Mouse (Mus musculus): ENCODE results near the gene Lhfp. TPM values are rescaled to one million over a fixed set of nuclear protein-coding genes. Genes with fewer than 3 reads are reported as not detected.

Lhfp gene
- polyA plus RNA-seq, 1 experiment from 2014 or later = 57.0 TPM

DNA sequence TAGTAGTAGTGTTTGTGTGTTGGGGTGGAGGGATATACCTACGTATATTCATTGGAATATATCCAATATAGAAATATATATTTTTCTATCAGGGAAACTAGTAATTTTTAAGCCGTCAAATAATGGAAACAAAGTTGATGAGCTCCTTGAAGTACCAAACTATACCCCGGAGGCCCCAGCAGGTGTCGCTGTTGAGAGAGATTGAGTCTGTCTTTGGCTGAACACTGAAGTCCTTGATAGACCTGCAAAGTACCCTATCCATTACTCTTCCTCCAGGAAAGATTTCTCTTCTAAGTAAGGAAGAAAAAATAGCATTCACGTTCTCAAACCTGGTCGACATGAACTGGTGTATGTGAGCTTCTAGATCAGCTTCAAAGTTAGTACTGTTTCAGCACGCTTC lies 12.3 kb upstream of the Lhfp start:
- DNase-seq (ENCODE audit: low spot score) = peak; percentile 67
- H3K4me1 ChIP-seq (replicated peaks) = 0 out of 2 replicates have a peak, but pooled peaks cover 6% of the 10 kb centered on the region
- WGBS = 27% methylated on average over 7 of the region's 7 CpGs
- peaks cover 5% of the 10 kb centered on the region for H3K27me3 ChIP-seq (ENCODE audit: insufficient read depth, poor library complexity, severe bottlenecking)
- no peak overlapping the region for H3K27ac ChIP-seq
- no peaks in the 10 kb centered on the region for H3K9me3 ChIP-seq
- H3K4me3 ChIP-seq = no peak overlapping the region
- H3K36me3 ChIP-seq = no peaks in the 10 kb centered on the region

DNA sequence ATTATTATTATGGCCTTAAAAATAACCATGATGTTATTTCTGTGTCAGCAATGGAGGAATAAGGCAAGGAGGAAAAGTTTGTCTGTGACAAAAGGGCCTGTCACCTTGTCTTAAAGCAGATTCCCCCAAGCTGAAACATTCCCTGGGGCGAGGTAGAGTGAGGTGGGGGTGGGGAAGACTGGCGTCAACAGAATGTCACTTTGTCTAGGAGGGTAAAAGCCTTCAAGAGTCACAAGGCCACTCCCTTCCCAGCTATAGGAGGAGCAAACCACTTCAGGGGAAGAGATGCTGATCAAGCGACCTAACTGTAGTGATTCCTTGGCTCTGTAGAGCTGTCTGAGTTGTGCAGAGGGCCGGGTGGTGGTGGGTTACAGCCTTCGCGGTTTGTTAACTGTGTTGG lies 9.7 kb upstream of the Lhfp start:
- Histone ChIP-seq H3K4me3 (no peak overlapping the region), H3K27me3 (ENCODE audit: insufficient read depth, poor library complexity, severe bottlenecking) (peaks cover 5% of the 10 kb centered on the region), H3K27ac (no peak overlapping the region), H3K4me1 (replicated peaks) (0 out of 2 replicates have a peak, but pooled peaks cover 6% of the 10 kb centered on the region), H3K36me3 (no peaks in the 10 kb centered on the region), H3K9me3 (no peaks in the 10 kb centered on the region)
- WGBS = 44% methylated on average over 6 of the region's 6 CpGs
- DNase-seq (ENCODE audit: low spot score) = no peak

DNA sequence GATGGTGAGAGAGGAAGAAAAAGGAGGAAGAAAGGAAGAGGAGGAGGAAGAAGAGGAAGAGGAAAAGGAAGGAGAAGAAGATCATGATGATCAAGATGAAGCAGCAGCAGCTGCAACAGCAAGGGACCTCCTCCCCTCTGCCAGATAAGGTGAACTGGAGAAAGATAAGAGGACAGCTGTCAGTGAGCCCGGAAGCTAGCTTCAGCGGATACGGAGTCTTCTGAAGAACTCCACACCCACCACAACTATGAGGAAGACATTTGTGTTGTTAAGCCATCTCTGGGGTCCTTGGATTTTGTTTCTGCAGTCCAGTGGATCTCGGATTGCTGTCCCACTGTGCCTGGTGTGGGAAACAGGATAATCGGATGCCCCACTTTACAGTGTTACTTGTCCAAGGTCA lies 8.9 kb upstream of the Lhfp start:
- no peak for DNase-seq (ENCODE audit: low spot score)
- peaks cover 5% of the 10 kb centered on the region for H3K27me3 ChIP-seq (ENCODE audit: insufficient read depth, poor library complexity, severe bottlenecking)
- H3K4me1 ChIP-seq (replicated peaks) = 0 out of 2 replicates have a peak, but pooled peaks cover 6% of the 10 kb centered on the region
- no peaks in the 10 kb centered on the region for H3K9me3 ChIP-seq
- H3K27ac ChIP-seq = no peak overlapping the region
- no peak overlapping the region for H3K4me3 ChIP-seq
- no peaks in the 10 kb centered on the region for H3K36me3 ChIP-seq
- WGBS = 71% methylated on average over 5 of the region's 5 CpGs

DNA sequence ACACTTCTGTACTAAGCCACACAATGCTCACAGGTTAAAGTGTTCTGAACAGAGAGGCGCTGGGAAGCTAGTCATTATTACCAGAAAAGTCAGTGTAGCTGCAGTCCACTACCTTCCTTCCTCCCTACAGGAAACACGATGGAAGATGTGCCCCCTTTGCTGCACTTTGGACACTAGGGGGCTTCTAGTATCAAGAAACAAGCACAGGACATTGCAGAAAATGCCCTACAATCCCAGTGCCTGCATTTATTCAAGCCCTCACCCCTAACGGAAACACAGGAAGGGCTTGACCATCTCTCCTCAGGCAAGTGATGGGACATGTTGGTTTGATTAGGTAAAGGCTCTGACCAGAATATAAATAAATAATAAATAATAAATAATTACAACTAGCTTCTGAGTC lies 7.9 kb upstream of the Lhfp start:
- no peaks in the 10 kb centered on the region for H3K36me3 ChIP-seq
- no peaks in the 10 kb centered on the region for H3K9me3 ChIP-seq
- 19% methylated on average over 3 of the region's 3 CpGs for WGBS
- DNase-seq (ENCODE audit: low spot score) = peak; percentile 41
- H3K27ac ChIP-seq = no peak overlapping the region
- H3K4me3 ChIP-seq = no peak overlapping the region
- peaks cover 8% of the 10 kb centered on the region for H3K27me3 ChIP-seq (ENCODE audit: insufficient read depth, poor library complexity, severe bottlenecking)
- H3K4me1 ChIP-seq (replicated peaks) = 0 out of 2 replicates have a peak, but pooled peaks cover 6% of the 10 kb centered on the region

DNA sequence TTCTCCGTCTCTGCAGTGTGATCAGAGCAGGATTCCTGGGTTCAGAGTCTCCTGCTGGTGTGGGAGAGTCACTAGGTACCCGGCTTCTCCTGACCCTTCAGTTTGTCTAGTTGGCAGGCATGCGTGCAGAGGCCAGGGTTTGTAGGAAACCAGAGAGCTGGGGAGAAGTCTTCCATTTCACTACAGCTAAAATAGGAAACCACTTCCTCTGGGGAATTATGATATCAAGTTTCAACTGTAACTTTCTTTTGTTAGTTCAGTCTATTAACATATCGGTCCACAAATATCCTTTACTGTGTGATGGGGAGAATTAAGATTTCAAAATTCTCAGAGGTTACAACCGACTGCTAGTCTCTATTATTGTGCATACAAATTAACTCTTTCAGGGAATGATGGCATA lies 5.3 kb upstream of the Lhfp start:
- no peak for DNase-seq (ENCODE audit: low spot score)
- Histone ChIP-seq H3K36me3 (no peaks in the 10 kb centered on the region), H3K27me3 (ENCODE audit: insufficient read depth, poor library complexity, severe bottlenecking) (peaks cover 25% of the 10 kb centered on the region), H3K4me1 (replicated peaks) (peaks cover 13% of the 10 kb centered on the region), H3K9me3 (no peaks in the 10 kb centered on the region), H3K27ac (no peak overlapping the region), H3K4me3 (no peak overlapping the region)
- WGBS = 80% methylated on average over 5 of the region's 5 CpGs

DNA sequence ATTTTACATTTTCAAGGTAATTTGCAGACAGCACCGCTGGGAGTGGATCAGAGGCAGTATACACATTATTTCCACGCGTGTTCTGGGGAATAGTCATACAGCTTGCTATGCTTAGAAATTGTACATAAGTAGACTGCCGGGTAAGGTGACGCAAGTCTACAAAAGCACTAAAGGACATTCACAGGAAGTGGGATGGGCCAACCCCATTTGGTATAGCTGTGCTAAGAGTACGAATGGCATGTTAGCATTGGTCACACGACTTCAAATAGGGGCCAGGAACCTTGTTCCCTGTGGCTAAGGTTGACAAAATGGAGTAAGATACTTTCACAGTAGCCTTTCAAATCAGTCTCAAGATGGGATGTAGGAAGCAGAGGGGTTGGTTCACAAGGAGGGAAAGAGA lies 4.4 kb upstream of the Lhfp start:
- Histone ChIP-seq H3K9me3 (no peaks in the 10 kb centered on the region), H3K4me3 (no peak overlapping the region), H3K4me1 (replicated peaks) (peaks cover 16% of the 10 kb centered on the region), H3K36me3 (no peaks in the 10 kb centered on the region), H3K27me3 (ENCODE audit: insufficient read depth, poor library complexity, severe bottlenecking) (peaks cover 25% of the 10 kb centered on the region), H3K27ac (no peak overlapping the region)
- WGBS = 88% methylated on average over 7 of the region's 7 CpGs
- no peak for DNase-seq (ENCODE audit: low spot score)

DNA sequence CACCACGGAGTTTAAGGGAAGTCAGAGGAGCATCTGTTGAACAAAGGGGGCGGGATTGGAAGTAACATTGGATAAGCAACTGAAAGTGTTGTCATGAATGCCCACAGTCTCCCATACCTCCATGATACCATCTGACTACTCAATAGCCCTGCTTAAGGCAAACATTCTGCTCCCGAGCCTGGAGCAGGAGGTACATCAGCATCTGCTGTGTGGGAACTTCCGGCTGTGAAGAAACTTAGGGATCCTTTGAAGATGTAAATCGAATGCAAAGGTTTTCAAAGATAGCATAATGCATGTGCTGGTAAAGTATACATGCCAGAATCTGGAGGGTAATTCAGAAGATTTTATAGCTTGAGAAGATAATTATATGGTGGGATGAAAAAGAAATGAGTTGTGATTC lies 2.4 kb upstream of the Lhfp start:
- Histone ChIP-seq H3K36me3 (no peaks in the 10 kb centered on the region), H3K4me3 (no peak overlapping the region), H3K27ac (no peak overlapping the region), H3K9me3 (no peaks in the 10 kb centered on the region), H3K27me3 (ENCODE audit: insufficient read depth, poor library complexity, severe bottlenecking) (peaks cover 33% of the 10 kb centered on the region), H3K4me1 (replicated peaks) (peaks cover 31% of the 10 kb centered on the region)
- WGBS = 66% methylated on average over 5 of the region's 5 CpGs
- DNase-seq (ENCODE audit: low spot score) = no peak

DNA sequence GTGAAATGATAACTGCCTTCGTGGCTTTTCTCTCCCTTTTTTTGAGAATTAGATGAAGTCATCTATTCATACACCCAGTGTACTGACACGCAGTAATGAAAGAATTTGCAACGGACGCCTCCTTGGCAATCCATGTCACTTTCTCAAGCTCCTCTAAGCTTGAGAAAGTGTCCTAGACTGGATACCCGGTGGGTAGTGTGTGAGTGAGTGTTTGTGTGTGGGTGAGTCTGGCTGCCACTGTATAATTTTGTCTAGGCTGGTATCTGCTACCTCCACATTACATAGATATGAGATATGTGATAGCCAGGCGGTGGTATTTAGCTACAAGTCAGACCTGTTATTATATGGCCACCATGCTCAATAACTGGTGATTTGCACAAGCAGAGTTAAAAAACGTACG lies 1.6 kb upstream of the Lhfp start:
- Histone ChIP-seq H3K4me3 (no peak overlapping the region), H3K9me3 (no peaks in the 10 kb centered on the region), H3K4me1 (replicated peaks) (peaks cover 39% of the 10 kb centered on the region), H3K36me3 (no peaks in the 10 kb centered on the region), H3K27me3 (ENCODE audit: insufficient read depth, poor library complexity, severe bottlenecking) (peaks cover 33% of the 10 kb centered on the region), H3K27ac (no peak overlapping the region)
- no peak for DNase-seq (ENCODE audit: low spot score)
- WGBS = 82% methylated on average over 8 of the region's 8 CpGs

DNA sequence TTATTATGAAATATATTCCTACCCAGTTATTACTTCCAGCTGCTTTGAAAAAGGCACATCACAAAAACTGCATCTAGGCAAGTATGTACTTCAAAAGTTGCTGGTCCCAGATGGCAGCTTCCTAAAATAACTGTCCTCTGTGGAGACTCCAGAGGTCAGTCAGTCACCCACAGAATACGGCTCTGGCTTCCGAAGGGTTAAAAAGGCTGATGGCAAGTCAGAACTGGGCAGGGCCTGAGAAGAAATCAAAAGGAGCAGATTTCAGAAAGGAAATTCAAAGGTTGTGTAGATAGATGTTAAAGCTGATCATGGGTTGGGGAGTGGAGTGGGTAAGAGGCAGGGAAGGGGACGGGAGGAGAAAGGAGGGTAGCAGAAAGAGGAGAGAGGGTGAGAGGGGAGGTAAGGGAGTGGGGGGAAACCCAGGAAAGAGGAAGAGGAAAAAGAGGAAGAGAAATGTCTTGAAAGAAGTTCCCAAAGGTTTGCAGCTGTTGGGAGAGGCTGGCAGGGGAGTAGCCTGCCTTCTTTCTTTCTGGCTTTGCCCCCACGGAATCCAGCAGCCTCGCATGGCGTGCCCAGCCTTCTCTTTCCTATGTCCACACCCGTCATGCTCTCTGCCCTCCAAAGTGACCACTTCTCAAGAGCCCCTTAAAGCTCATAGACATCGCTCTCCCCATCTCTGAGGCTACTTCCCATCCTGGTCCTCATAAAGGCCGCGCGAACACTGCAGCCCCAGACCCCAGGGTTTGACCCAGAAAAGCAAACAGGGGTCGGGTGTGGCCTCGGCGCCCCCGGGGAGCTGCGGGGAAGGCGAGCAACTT lies 526 bp upstream of the Lhfp start:
- no peaks in the 10 kb centered on the region for H3K9me3 ChIP-seq
- H3K27ac ChIP-seq = peak overlapping the region; percentile 91
- H3K4me1 ChIP-seq (replicated peaks) = peaks cover 43% of the 10 kb centered on the region
- H3K4me3 ChIP-seq = peak overlapping the region; percentile 83
- H3K27me3 ChIP-seq (ENCODE audit: insufficient read depth, poor library complexity, severe bottlenecking) = peaks cover 33% of the 10 kb centered on the region
- whole genome bisulfite sequencing = 5% methylated on average over 17 of the region's 17 CpGs
- no peak for DNase-seq (ENCODE audit: low spot score)
- H3K36me3 ChIP-seq = 0 out of 2 replicates have a peak, but pooled peaks cover 3% of the 10 kb centered on the region

DNA sequence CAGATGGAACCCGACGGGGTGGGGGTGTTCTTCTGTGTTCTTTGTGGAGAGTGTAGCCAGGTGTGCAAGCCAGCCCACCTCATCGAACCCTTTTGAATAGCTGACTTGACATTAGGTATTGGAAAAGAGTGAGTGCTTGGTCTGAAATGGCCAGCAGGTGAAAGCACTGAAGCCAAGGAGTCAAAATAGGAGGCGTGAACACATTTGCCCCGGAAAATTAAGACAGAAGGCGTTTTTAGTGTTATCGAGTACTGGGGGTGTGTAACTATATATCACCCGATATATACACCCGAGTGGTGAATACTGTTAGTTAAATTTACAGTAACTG lies 876 bp downstream of the Lhfp start:
- H3K36me3 ChIP-seq = 0 out of 2 replicates have a peak, but pooled peaks cover 6% of the 10 kb centered on the region
- H3K27me3 ChIP-seq (ENCODE audit: insufficient read depth, poor library complexity, severe bottlenecking) = peaks cover 33% of the 10 kb centered on the region
- WGBS = 28% methylated on average over 9 of the region's 9 CpGs
- DNase-seq (ENCODE audit: low spot score) = no peak
- peak overlapping the region; percentile 83 for H3K4me3 ChIP-seq
- peak overlapping the region; percentile 91 for H3K27ac ChIP-seq
- peaks cover 43% of the 10 kb centered on the region for H3K4me1 ChIP-seq (replicated peaks)
- no peaks in the 10 kb centered on the region for H3K9me3 ChIP-seq

DNA sequence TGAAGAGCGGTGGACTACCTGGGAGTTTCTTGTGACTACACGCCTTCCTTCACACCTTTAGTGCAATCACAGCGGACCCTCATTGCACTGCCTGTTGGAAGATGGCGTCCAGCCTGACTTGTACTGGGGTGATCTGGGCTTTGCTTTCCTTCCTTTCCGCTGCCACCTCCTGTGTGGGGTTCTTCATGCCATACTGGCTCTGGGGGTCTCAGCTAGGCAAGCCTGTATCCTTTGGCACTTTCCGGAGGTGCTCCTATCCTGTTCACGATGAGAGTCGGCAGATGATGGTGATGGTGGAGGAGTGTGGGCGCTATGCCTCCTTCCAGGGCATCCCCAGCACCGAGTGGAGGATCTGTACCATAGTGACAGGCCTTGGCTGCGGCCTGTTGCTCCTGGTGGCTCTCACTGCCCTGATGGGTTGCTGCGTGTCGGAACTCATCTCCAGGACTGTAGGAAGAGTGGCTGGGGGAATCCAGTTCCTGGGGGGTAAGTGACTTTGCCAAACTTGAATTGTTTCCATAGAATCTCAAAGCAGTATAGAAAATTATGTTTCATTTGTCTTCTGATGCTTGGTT lies 2.0 kb downstream of the Lhfp start:
- Histone ChIP-seq H3K4me1 (replicated peaks) (peaks cover 43% of the 10 kb centered on the region), H3K4me3 (peak overlapping the region; percentile 83)

DNA sequence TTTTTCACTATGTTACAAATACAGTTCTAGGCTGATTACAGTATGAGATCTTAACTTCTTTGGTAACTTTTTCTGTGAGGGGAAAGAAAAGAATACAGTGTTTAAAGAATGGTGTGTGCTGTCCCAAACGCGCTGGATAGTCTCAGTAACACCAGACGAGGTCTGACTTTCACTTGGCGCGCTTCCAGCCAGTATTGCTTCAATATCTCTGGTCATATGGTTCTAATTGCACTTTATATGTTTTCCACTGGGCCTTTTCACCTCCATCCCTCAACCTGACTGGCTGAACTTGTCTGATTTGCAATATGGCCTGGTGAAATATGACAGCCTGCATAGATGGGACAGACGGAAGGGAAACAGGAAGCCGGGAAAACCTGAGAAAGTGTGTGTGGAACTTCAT lies 2.9 kb downstream of the Lhfp start:
- H3K9me3 ChIP-seq = no peaks in the 10 kb centered on the region
- H3K27me3 ChIP-seq (ENCODE audit: insufficient read depth, poor library complexity, severe bottlenecking) = peaks cover 23% of the 10 kb centered on the region
- H3K4me3 ChIP-seq = peak overlapping the region; percentile 14
- H3K4me1 ChIP-seq (replicated peaks) = peaks cover 43% of the 10 kb centered on the region
- H3K36me3 ChIP-seq = 0 out of 2 replicates have a peak, but pooled peaks cover 6% of the 10 kb centered on the region
- H3K27ac ChIP-seq = no peak overlapping the region
- no peak for DNase-seq (ENCODE audit: low spot score)
- 72% methylated on average over 7 of the region's 7 CpGs for WGBS

More for the DNA sequence above, 2.0 kb downstream of the Lhfp start:
- H3K27me3 ChIP-seq (ENCODE audit: insufficient read depth, poor library complexity, severe bottlenecking) = peaks cover 32% of the 10 kb centered on the region
- 91% methylated on average over 13 of the region's 13 CpGs for WGBS
- H3K9me3 ChIP-seq = no peaks in the 10 kb centered on the region
- 0 out of 2 replicates have a peak, but pooled peaks cover 6% of the 10 kb centered on the region for H3K36me3 ChIP-seq
- H3K27ac ChIP-seq = no peak overlapping the region
- no peak for DNase-seq (ENCODE audit: low spot score)

DNA sequence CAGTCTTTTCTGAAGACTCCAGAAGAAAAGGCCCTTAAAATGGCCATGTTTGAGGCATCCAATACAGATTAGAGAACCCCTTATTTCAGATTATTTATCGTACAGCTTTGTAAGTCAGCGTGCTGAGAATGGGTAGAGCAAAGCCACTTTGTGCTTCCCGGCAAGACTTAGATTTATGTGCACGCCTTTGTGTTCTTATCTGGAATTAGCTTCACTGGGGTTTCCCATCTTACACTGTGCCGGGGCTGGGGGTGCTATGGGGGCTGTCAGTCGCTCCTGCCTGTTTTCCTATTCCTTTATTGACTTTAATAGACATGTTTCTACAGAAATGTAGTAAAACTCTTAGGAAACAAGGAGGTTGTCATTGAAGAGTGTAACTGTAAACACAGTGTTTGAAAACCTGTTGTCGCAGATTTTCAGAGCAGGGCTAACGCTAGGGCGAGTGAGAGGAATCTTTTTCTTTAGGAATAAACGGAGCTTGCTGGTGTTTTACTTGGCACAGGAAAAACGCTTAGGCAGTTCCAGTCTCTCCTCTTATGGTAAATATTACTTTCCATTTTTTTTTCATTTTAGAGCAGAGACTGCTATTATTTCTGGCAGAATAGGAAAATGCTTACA lies 3.5 kb downstream of the Lhfp start:
- WGBS = 83% methylated on average over 11 of the region's 11 CpGs
- no peak for DNase-seq (ENCODE audit: low spot score)
- H3K9me3 ChIP-seq = no peaks in the 10 kb centered on the region

More for the DNA sequence above, 3.5 kb downstream of the Lhfp start:
- peaks cover 21% of the 10 kb centered on the region for H3K27me3 ChIP-seq (ENCODE audit: insufficient read depth, poor library complexity, severe bottlenecking)
- peak overlapping the region; percentile 14 for H3K4me3 ChIP-seq
- H3K27ac ChIP-seq = no peak overlapping the region
- H3K4me1 ChIP-seq (replicated peaks) = peaks cover 43% of the 10 kb centered on the region
- H3K36me3 ChIP-seq = 0 out of 2 replicates have a peak, but pooled peaks cover 6% of the 10 kb centered on the region
